In genomic region chr5:36457706-36458105, GRCm38 (mm10) we compare ENCODE assay signal across 22 mouse cellular contexts. TPM values are rescaled to one million over a fixed set of nuclear protein-coding genes. Genes with fewer than 3 reads are reported as not detected.
DNase-seq lines count a peak whose midpoint lies in the region; ATAC-seq lines count a peak whose summit lies in the region.
"Had no signal": no experiment of that assay in that cellular context is flagged by ENCODE, and none has a peak within 500 bp of the region (broad histone marks: within the 10 kb centered on the region; RNA-seq: fewer than 3 reads in every experiment).

No protein-coding gene starts in this region.

- ATAC-seq in inflammation-experienced regulatory T-cells, adult 6 months = no peak
- ATAC-seq: forebrain, embryonic 13.5 days; midbrain, embryonic 15.5 days had no signal

- DNase-seq in adrenal gland, postnatal 25 days = peak; percentile 35
- DNase-seq in adrenal gland, adult 18-20 months (ENCODE audit: low spot score in 2 of 2) = no peak
- DNase-seq in right cerebral cortex, adult 18-20 months = peak; percentile 38
- DNase-seq in right cerebral cortex, postnatal 10 days (ENCODE audit: low spot score in 2 of 2) = no peak
- peak; percentile 47 for DNase-seq in NIH3T3 (ENCODE audit: low read depth)
- DNase-seq in layer of hippocampus, adult 9-10 months (ENCODE audit: low spot score) = no peak
- DNase-seq: cerebellum, adult 8-10 months; cerebellum, postnatal 25 days; gastrocnemius, postnatal 10 days; heart, postnatal 10 days; kidney, adult 18-20 months; kidney, postnatal 25 days; layer of hippocampus, postnatal 36 days; liver; lung, embryonic 14.5 days; lung, postnatal 14 days; right cerebral cortex, postnatal 4 days; thymus, adult 18-20 months; thymus, postnatal 25 days had no signal

RNA-seq across cellular contexts. Expression of gene Grpel1, which starts 7.1 kb away (rescaled TPM):
- total RNA-seq in adrenal gland, postnatal 25 days (2021) = 68.9 and 70.2 TPM in 2 replicates
- total RNA-seq in adrenal gland, adult 18-20 months (2021) = 10 to 100 TPM; 76.2 to 79.3 TPM
- 10 to 100 TPM; 40.2 to 45.9 (median 43.9) TPM for polyA plus RNA-seq in inflammation-experienced regulatory T-cells, adult 6 months (2017; shearing (Covaris generic))

RNA-seq across cellular contexts. Expression of gene Tada2b, which starts 26.4 kb away (rescaled TPM):
- 34.1 and 40.9 TPM in 2 replicates for total RNA-seq in adrenal gland, postnatal 25 days (2021)
- 10 to 100 TPM; 35.0 to 39.6 TPM for total RNA-seq in adrenal gland, adult 18-20 months (2021)
- polyA plus RNA-seq in inflammation-experienced regulatory T-cells, adult 6 months (2017; shearing (Covaris generic)) = 1 to 10 TPM; 2.8 to 3.6 (median 3.5) TPM

RNA-seq across cellular contexts. Expression of gene Ccdc96, which starts 26.7 kb away (rescaled TPM):
- 0.43 and 0.49 TPM in 2 replicates for total RNA-seq in adrenal gland, postnatal 25 days (2021)
- total RNA-seq in adrenal gland, adult 18-20 months (2021) = under 1 TPM; 0.17 to 0.45 TPM
- polyA plus RNA-seq in inflammation-experienced regulatory T-cells, adult 6 months (2017; shearing (Covaris generic)) = under 1 TPM in 1 of 3 experiments, not detected in 2; 0.10 TPM

RNA-seq across cellular contexts. Expression of gene Sorcs2, which starts 59.8 kb away (rescaled TPM):
- total RNA-seq in adrenal gland, postnatal 25 days (2021) = 13.2 and 13.4 TPM in 2 replicates
- 10 to 100 TPM; 14.2 to 30.4 TPM for total RNA-seq in adrenal gland, adult 18-20 months (2021)
- polyA plus RNA-seq in inflammation-experienced regulatory T-cells, adult 6 months (2017; shearing (Covaris generic)) = 1 to 10 TPM in 2 of 3 experiments, not detected in 1; 2.9 to 3.9 TPM

Comparison
In these comparisons a context has a peak if more than half of its experiments do, and no peak if none do; other contexts are left out.
1. DNase-seq: peak in adrenal gland, postnatal 25 days (single experiment), right cerebral cortex, adult 18-20 months (single experiment) and NIH3T3 (single experiment); none in adrenal gland, adult 18-20 months (0 of 2), right cerebral cortex, postnatal 10 days (0 of 2) and layer of hippocampus, adult 9-10 months (single experiment).